Mouse (Mus musculus) stomach, postnatal 0 days (tissue): Measurements from ENCODE around the gene H1fnt. TPM values are rescaled to one million over a fixed set of nuclear protein-coding genes. Genes with fewer than 3 reads are reported as not detected.

Source experiments
- ATAC-seq: fragments of 200-750 bp; cut with Nextera tagmentation; 2 replicates; pipeline ENCODE4 v1.8.0; 2017; ENCODE audit not compliant: low FRiP score, low TSS enrichment
- DNase-seq: peaks from one replicate; pipeline ENCODE4 v3.0.0-alpha.2; 2016; ENCODE audit warnings: low spot score
- H3K27ac ChIP-seq: fragments of 300-500 bp; sonication (generic); replicated peaks from 2 replicates; pipeline ENCODE4 v1.5.1; 2014; ENCODE audit warnings: mild to moderate bottlenecking, control low read depth
- H3K27me3 ChIP-seq: fragments of 300-500 bp; sonication (generic); 2 replicates; pipeline ENCODE4 v1.6.1; 2014; ENCODE audit warnings: low read length; ENCODE audit not compliant: control insufficient read depth, insufficient read depth
- H3K36me3 ChIP-seq: fragments of 300-500 bp; sonication (generic); 2 replicates; pipeline ENCODE4 v1.6.1; 2014; ENCODE audit warnings: low read length, mixed read lengths; ENCODE audit not compliant: control insufficient read depth, insufficient read depth
- H3K4me1 ChIP-seq: fragments of 300-500 bp; sonication (generic); replicated peaks from 2 replicates; pipeline ENCODE4 v1.6.1; 2014; ENCODE audit warnings: antibody characterized with exemption; ENCODE audit not compliant: control insufficient read depth, insufficient read depth
- H3K4me2 ChIP-seq: fragments of 300-500 bp; sonication (generic); replicated peaks from 2 replicates; pipeline ENCODE4 v1.6.1; 2014; ENCODE audit warnings: low read depth, mild to moderate bottlenecking, control low read depth, moderate library complexity
- H3K4me3 ChIP-seq: fragments of 300-500 bp; sonication (generic); 2 replicates; pipeline ENCODE4 v1.5.1; 2014; ENCODE audit warnings: low read depth, low read length, control low read depth
- H3K9ac ChIP-seq: fragments of 300-500 bp; sonication (generic); 2 replicates; pipeline ENCODE4 v1.6.1; 2014; ENCODE audit warnings: mild to moderate bottlenecking, low read length, control low read depth, mixed read lengths
- H3K9me3 ChIP-seq: fragments of 300-500 bp; sonication (generic); 2 replicates; pipeline ENCODE4 v1.6.1; 2016; ENCODE audit warnings: low read length; ENCODE audit not compliant: control insufficient read depth
- CTCF ChIP-seq: IDR thresholded peaks from 2 replicates; pipeline ENCODE4 v1.5.1; 2016; ENCODE audit warnings: antibody characterized with exemption, low read depth, mild to moderate bottlenecking, moderate library complexity
- EP300 ChIP-seq: optimal IDR thresholded peaks from 2 replicates; pipeline ENCODE3; 2016; ENCODE audit warnings: antibody characterized with exemption
- WGBS: fragments of 180-500 bp; shearing (Covaris S2); extraction: QIAGEN DNeasy Blood & Tissue Kit; methylation state at CpG from one replicate; pipeline ENCODE4 v1.1.7; 2014; 5-methylcytosine and 5-hydroxymethylcytosine counted together
- polyA plus RNA-seq: library from polyadenylated mRNA; unstranded; fragments of >200 nt; fragmentation: Nextera tagmentation; extraction: Ambion mirVana; gene quantifications from 2 replicates; pipeline ENCODE4 v1.2.1, GENCODE M21; 2015

The H1fnt gene
- polyA plus RNA-seq, 1 experiment from 2014 or later = not detected

DNA sequence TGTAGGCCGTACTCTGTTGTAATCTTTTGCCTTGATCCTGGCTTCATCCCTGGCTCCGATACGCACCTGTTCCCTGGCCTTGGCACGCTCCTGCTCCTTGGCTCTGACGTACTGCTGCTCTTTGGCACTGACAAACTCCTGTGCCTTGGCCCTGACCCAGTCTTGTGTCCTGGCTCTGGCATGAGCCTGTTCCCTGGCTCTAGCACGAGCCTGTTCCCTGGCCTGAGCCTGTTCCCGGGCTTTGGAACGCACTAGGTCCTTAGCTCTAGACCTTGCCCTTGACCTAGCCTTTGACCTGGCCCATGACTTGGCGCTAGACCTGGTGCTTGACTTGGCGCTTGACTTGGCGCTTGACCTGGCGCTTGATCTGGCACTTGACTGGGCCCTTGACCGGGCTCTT lies 822 bp downstream of the H1fnt start:
- no peak overlapping the region for H3K4me3 ChIP-seq
- ATAC-seq = no peak
- H3K4me1 ChIP-seq = no peaks in the 10 kb centered on the region
- H3K27ac ChIP-seq = no peak overlapping the region
- 95% methylated on average over 13 of the region's 13 CpGs for WGBS
- no peak for TF ChIP-seq EP300
- TF ChIP-seq CTCF = no peak
- no peak overlapping the region for H3K4me2 ChIP-seq
- no peak for DNase-seq
- no peak overlapping the region for H3K9ac ChIP-seq
- no peaks in the 10 kb centered on the region for H3K27me3 ChIP-seq
- H3K9me3 ChIP-seq = no peaks in the 10 kb centered on the region; the same call in 1 of the 2 replicates
- no peaks in the 10 kb centered on the region for H3K36me3 ChIP-seq

- Histone ChIP-seq H3K36me3 (no peaks in the 10 kb centered on the region), H3K9ac (no peak overlapping the region), H3K27ac (no peak overlapping the region), H3K27me3 (no peaks in the 10 kb centered on the region), H3K4me1 (no peaks in the 10 kb centered on the region), H3K4me2 (no peak overlapping the region), H3K9me3 (no peaks in the 10 kb centered on the region), H3K4me3 (no peak overlapping the region)
- WGBS = 90% methylated on average over 4 of the region's 4 CpGs
- ATAC-seq (no peak), DNase-seq (no peak)
- TF ChIP-seq CTCF (no peak), EP300 (no peak)
These were observed 21.7 kb downstream of the H1fnt start for GRCm38 (mm10) chr15:98235442-98235841.

DNA sequence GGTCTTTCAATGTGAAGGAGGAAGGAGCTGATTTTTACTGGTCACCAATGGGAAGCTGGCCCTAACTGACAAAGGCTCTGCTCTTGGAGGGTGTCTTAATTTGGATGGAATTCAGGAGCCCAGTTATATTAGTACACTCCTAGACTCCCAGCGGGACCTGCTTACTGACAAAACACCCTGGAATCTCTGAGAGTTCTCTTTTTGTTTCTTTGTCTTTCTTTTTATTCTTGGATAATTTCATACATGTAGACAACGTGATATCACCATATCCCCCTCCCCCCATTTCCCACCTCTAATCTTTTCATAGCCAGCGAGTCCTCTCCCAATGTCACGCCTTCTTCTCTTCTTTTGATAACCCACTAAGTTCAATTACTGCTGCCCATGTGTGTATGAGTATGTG lies 22.7 kb downstream of the H1fnt start, which contains the start of gene Olfr286:
Olfr286 (minus strand) TSS at position 101 of the 400 bp plus-strand sequence.
- ATAC-seq (no peak), DNase-seq (no peak)
- H3K9me3 ChIP-seq = no peaks in the 10 kb centered on the region
- H3K36me3 ChIP-seq = no peaks in the 10 kb centered on the region
- no peak within 1 kb of the TSS for H3K4me2 ChIP-seq
- H3K9ac ChIP-seq = no peak within 1 kb of the TSS
- H3K4me3 ChIP-seq = no peak within 1 kb of the TSS
- H3K27ac ChIP-seq = no peak within 1 kb of the TSS
- no peaks in the 10 kb centered on the region for H3K4me1 ChIP-seq
- no peak for TF ChIP-seq CTCF
- no peak for TF ChIP-seq EP300
- WGBS = 74% methylated on average over 4 of the region's 4 CpGs
- H3K27me3 ChIP-seq = no peaks in the 10 kb centered on the region

DNA sequence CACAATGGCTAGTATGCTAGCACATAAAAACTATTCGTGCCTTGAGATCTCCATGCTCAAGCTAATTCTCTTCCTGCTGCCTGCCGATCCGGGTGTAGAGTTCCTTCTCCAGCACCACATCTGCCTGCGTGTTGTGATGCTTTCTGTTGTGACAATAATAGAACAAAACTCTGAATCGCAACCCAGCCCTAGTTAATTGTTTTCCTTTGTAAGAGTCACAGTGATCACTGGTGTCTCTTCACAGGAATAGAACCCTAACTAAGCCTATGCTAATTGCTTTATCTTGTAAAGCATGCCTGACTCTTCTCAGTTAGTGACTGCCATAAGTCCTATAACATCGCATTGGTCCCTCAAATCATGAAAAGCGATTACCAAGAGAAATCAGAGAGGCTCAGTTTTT lies 31.0 kb downstream of the H1fnt start:
- no peak overlapping the region for H3K4me3 ChIP-seq
- TF ChIP-seq EP300 (no peak), CTCF (no peak)
- H3K9me3 ChIP-seq = no peaks in the 10 kb centered on the region
- 78% methylated on average over 7 of the region's 7 CpGs for WGBS
- no peak overlapping the region for H3K4me2 ChIP-seq
- H3K36me3 ChIP-seq = no peaks in the 10 kb centered on the region
- H3K27me3 ChIP-seq = no peaks in the 10 kb centered on the region
- no peak overlapping the region for H3K9ac ChIP-seq
- ATAC-seq (no peak), DNase-seq (no peak)
- H3K27ac ChIP-seq = no peak overlapping the region
- no peaks in the 10 kb centered on the region for H3K4me1 ChIP-seq

- Histone ChIP-seq H3K9ac (no peak overlapping the region), H3K4me2 (no peak overlapping the region), H3K27ac (no peak overlapping the region), H3K36me3 (no peaks in the 10 kb centered on the region), H3K4me1 (no peaks in the 10 kb centered on the region), H3K9me3 (no peaks in the 10 kb centered on the region), H3K4me3 (no peak overlapping the region), H3K27me3 (no peaks in the 10 kb centered on the region)
- ATAC-seq (no peak), DNase-seq (no peak)
- WGBS = 45% methylated on average over 16 of the region's 16 CpGs
- TF ChIP-seq EP300 (no peak), CTCF (no peak)
These were observed 31.5 kb downstream of the H1fnt start for GRCm38 (mm10) chr15:98225610-98226009.

DNA sequence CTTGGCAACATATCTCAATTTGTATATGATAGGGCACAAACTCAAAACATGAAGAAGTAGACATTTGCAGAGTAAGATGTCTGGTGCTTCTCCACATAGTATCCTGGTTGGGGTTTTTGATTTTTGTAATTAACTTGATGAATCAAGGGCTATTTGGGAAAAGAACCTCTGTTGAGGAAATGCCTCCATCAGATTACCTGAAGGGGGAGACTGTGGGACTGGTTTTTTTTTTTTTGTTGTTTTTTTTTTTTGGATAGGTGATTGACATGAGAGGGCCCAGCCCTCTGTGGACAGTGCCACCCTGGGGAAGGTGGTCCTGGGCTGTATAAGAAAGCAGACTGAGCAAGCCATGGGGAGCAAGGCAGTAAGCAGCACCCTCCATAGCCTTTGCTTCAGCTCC lies 34.7 kb downstream of the H1fnt start:
- DNase-seq (no peak), ATAC-seq (no peak)
- H3K9ac ChIP-seq = no peak overlapping the region
- H3K4me2 ChIP-seq = no peak overlapping the region
- no peaks in the 10 kb centered on the region for H3K36me3 ChIP-seq
- no peak for TF ChIP-seq EP300
- no peak for TF ChIP-seq CTCF
- H3K27ac ChIP-seq = no peak overlapping the region
- H3K9me3 ChIP-seq = no peaks in the 10 kb centered on the region
- H3K4me1 ChIP-seq = no peaks in the 10 kb centered on the region
- no peaks in the 10 kb centered on the region for H3K27me3 ChIP-seq
- no peak overlapping the region for H3K4me3 ChIP-seq
